Mouse (Mus musculus) brain, embryonic 18.5 days (tissue): ENCODE data around the gene Tln1.
"Not testable (repeated sequence)": the region's sequence is repeated elsewhere in the genome, so short reads cannot be mapped to it uniquely, and the experiment has no call there.

ENCODE experiments used
- DNase-seq: peaks from one replicate; pipeline ENCODE4 v3.0.0-alpha.2; 2012; ENCODE audit warnings: low read depth, low spot score

Tln1 gene

GRCm38 (mm10) chr4:43506074-43506473 is 56.4 kb downstream of the Tln1 start:
- DNase-seq = no peak

DNA sequence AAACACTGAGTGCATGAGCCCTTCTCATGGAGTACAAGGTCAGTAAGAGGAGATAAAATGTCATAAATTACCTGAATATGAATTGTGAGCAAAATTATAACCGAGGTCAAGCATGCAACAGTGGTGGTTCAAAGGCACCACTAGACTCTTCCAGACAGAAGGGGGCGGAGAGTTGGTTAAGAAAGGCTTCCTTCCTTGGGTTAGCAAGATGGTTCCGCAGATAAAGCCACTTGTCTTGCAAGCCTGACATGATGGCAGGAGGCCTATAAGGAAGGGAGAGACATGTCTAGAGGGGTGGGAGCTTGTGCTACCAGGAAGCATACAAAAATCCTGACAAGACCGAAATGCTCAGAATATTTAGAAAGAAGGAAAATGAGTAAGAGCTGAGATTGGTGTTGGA is 58.2 kb downstream of the Tln1 start:
- DNase-seq = no peak

- DNase-seq = no peak
These were observed 59.0 kb downstream of the Tln1 start for GRCm38 (mm10) chr4:43503506-43503905.

DNA sequence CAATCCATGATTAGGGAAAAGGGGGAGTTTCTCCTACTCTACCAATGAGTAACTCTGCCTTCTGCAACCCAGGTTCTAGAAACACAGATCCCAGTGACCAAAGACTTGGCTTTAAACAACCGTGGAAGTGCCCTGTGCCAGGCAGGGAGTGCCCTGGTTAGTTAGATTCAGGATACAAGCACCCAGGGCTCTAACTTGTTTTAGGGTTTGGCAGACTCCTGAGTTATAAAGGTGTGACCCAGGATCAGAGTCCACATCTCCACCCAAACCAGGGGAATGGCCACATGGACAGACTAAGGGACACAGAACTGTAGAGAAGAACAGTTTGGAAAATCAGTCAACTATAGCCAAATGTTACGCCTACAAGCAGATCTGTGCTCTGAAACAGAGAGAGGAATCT is 59.5 kb downstream of the Tln1 start:
- no peak for DNase-seq

DNA sequence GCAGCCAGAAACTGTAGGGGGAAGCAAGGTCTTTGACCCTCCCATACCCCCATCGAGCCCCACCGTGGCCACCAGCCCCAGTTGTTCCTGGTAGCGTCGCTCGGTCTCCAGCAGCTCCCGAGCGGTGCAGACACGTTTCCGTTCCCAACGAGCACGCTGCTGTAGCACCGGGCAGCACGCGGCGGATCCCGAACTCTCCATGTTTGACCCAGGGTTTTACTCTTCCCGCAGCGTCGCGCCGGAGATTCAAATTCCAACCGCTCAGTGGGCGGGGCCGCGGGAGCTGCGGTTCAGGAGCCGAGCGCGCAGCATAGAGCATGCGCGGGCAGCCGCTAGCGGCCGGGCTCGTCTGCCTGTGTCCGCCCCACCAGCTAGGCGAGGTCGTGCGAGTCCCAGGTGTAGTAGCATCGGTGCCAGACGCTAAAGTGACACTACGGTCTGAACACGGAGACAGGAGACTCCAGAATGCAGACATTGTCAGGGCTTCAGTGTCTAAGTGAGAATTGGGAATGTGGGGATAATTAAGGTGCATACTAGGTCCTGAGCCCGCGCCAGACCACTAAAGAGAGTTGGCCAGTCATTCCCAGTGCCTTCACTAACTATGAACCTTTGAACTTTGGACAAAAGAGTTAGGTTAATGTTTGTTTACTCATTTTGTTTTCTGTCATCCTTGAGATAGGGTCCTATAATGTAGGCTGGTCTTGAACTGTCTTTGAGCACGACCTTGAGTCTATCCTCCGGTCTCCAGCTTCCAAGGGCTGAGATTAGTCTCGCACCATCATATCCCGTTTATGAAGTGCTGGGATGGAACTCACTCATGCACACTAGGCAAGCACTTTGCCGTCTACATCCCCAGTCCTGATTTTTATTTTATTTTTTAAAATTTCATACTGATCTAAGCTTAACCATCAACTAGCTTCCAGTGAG is 62.8 kb downstream of the Tln1 start, which contains the start of gene Arhgef39:
Gene Arhgef39 (minus strand): TSS at position 289 of the 927 bp plus-strand sequence.
- peak; percentile 36 for DNase-seq

DNA sequence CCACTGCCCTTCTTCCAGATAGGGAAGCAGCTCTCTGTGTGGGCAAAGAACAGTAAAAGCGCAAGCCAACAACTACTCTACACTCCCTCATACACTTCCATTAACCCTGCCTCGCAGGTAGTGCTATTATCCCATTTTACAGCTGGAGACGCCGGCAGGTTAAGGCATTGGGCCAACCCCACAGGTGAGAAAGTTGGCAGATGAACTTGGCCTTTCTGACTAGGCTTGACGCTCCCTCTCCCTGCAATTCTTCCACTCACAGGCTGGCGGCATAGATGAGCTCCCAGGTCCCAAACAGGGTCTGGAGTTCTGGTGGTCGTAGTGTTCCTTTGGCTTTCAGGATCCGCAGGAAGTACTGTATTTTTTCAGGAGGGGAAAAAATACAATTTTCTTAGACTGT is 63.5 kb downstream of the Tln1 start:
- no peak for DNase-seq

- DNase-seq = no peak
These were observed 64.5 kb downstream of the Tln1 start for GRCm38 (mm10) chr4:43497946-43498345.

DNA sequence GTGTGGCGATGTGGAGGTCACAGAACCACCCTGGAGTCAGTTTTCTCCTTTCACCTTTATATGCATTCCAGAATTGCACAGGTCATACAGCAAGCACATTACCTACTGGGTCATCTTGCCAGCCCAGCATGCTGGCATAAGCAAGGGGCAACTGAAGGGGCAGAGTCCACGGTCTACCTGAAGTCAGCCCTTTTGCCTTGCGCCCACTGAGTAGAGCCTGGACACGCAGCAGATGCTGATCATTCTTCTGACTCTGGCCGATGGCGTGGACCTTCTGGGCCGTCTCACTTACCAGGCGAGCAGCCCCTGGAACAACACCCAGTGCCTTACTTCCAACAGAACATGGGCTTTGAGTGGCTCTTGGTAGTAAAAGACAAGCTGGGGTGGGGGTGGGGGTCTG is 65.1 kb downstream of the Tln1 start:
- DNase-seq = no peak

DNA sequence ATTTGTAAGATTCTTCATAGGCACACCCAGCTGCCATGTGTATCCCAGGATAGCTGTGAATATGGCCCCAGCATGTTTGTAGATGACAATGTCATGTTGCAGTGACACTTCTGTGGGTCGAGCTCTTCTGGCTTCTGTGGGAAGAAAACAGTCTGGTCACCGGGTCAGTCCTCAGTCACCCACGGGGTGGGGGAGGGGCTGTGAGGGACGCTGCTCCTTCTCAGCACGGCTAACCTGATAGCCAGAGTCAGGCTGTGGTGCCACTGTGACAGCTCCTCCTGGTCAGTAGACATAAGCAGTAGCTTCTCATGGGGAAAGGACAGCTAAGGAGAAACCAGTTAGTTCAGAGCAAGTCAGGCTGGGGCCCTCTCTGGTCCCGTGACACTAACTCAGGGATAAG is 65.9 kb downstream of the Tln1 start:
- DNase-seq = no peak

DNA sequence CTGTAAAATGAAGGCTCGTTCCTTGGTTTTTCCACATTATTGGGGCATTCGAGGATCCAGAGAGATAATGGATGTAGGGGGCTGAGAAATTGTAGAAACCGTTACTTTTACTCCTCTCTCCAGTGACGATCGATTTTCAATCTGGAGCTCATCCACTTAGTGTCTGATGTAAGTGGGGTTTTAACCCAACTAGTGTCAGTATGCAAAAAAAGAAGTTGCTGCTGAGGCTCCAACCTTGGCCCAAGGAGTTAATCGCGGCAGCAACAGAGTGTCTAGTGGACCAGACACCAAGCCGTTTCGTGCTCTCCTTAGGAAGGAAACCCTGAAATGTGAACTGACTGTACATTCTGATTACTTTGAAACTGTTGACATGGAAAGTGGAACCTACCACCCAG is 68.6 kb downstream of the Tln1 start:
- no peak for DNase-seq

DNA sequence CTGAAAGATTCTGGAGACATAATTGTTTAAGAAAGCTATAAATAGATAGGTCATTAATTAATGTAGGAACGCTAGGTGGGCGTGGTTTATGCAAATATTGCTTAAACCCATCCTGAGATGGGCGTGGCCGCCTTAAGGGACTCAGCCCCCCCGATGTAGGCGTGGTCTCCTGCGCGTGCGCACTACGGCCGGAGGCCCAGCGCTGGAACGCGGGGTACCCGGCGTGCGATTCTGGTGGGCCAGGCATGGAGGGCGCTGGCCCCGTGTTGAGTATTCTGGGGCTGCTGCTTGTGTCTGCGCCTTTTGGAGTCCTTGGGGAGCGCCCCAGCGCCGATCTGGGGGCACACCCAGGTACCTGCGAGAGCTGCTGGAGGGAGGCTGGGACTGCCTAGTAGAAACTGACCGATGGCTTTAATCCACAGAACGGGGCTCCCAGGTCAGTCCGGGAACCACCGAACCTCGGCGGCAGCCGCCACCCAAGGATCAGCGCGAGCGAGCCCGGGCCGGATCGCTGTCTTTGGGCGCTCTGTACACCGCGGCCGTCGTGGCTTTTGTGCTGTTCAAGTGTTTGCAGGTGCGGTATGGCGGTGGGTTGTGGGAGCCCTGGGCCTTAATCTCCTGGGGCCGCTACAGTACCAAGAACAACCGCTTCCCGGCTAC is 69.2 kb downstream of the Tln1 start:
- peak; percentile 91 for DNase-seq

DNA sequence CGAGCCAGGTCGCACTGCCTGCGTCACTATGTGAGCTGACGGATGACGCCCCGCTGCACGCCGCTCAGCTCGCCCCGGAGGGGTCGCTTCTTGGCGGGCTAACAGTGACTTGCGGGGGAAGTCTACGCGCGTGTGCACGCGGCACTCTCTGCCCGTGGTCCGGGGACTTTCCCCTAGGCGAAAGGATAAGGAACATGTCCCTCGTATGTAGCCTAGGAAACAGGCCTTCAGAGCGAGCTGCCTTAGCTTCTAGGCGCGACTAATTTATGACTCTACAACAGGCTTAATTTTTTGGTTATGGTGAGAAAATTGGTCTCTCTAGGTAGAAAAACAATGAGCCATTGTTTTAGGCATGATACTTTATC is 69.7 kb downstream of the Tln1 start, which contains the start of gene Ccdc107:
Gene Ccdc107 (plus strand): TSS at position 80 of the 365 bp plus-strand sequence.
- DNase-seq = peak; percentile 97

GRCm38 (mm10) chr4:43492101-43492820 is 70.2 kb downstream of the Tln1 start:
- no peak for DNase-seq

DNA sequence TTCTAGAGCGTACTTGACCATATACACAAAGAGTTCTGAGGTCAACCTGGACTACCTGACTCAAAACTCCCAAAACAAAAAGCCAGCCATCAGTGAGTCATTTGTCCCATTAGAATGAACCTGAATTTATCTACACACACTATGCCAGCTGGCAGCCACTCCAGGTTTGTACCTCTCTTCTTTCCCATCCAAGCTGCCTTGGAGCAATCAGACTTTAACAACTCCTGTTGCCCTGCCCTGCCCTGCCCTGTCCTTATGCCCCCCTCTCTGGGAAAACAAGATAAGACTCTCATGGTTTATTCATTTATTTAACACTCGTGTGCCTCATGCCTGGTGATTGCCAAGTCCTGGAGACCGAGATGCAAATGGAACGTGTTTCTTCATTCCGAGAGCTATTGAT is 71.7 kb downstream of the Tln1 start:
- no peak for DNase-seq

DNA sequence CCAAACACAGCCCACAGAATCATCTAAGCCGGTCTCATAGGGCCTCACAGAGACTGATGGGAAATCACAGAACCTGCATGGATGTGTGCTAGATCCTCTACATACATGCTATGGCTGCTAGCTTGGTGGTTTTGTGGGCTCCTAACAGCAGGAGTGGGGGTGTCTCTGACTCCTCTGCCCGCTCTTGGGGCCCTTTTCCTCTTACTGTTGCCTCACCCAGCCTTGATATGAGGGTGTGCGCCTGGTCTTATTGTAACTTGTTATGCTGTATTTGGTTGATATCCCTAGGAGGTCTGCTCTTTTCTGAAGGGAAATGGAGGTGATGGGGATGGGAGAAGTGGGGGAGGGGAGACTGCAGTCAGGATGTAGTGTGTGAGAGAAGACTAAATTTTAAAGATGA is 72.9 kb downstream of the Tln1 start:
- no peak for DNase-seq

GRCm38 (mm10) chr4:43485666-43486065 is 76.8 kb downstream of the Tln1 start:
- not testable (repeated sequence) for DNase-seq

DNA sequence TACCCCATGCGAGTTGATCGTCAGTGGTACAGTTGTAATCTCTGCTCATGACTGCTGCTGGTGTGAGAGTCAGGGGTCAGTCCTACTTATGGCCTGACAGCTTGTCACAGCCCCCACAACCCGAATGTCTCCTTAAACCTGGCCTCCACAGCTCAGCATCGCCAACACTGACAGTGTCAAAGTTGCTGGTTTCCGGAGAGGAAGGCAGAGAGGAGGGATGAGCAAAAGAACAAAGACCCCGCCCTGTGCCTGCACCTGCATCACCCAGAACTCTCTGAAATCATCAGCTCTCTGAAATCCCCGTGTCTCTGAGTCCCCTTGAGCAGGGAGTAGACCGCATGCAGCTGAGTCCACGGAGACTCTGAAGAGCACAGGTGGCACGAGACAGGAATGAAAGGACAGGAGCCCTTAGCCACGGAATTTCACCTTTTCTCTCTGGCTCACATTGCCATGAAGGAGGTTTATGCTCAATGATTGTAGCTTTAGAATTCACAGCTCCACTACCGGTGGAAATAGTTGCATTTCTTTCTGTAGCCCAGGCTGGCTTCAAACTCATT is 78.9 kb downstream of the Tln1 start, which contains the start of gene Sit1:
Gene Sit1 (minus strand): TSS at position 200 of the 557 bp plus-strand sequence.
- DNase-seq = no peak

GRCm38 (mm10) chr4:43482591-43482990 is 79.9 kb downstream of the Tln1 start:
- DNase-seq = no peak

DNA sequence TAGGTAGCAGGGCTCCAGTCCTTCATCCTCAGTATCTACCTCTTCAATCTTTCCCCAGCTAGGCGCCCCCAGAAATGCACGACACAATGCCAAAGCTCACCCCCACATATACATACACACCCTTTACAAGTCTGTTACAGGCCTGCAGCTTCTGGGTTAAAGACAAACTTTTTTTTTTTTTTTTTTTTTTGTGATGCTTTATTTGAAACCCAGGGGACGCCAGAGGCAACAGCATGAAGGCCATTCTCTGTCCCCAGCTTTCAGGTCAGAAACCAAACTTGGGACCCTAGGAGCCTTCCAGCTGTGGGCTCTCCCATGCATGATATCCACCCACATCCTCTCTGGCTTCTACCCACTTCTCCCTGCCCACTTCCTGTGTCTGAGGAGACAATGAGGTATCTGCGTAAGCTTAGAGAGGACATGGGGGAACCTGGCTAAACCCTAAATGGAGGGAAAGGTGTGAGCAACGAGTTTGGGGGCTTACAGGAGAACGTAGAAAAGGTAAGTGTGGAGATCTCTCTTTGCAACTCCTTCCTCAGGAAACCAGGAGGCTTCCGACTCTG is 80.5 kb downstream of the Tln1 start:
- DNase-seq = no peak
